Mouse (Mus musculus): ENCODE data around the gene Dhx8.

GRCm38 (mm10) chr11:101806741-101807140 is 74.0 kb downstream of the Dhx8 start:
- TF ChIP-seq POLR2AphosphoS2 (IDR thresholded peaks at IDR 0.05; ENCODE audit: insufficient read length, low read depth) (no peak), TCF12 (IDR thresholded peaks at IDR 0.05; ENCODE audit: insufficient read depth, poor library complexity, severe bottlenecking) (no peak), POLR2A (IDR thresholded peaks at IDR 0.05; ENCODE audit: insufficient read length, low read depth) (no peak), MAX (IDR thresholded peaks at IDR 0.05; ENCODE audit: low read depth) (no peak), E2F4 (IDR thresholded peaks at IDR 0.05; ENCODE audit: insufficient read depth) (no peak), REST (IDR thresholded peaks at IDR 0.05; ENCODE audit: insufficient read depth, insufficient read length) (no peak)

Data from myocyte (in vitro differentiated cells).